Mouse (Mus musculus): Measurements from ENCODE around the gene Sh2b2.

DNA sequence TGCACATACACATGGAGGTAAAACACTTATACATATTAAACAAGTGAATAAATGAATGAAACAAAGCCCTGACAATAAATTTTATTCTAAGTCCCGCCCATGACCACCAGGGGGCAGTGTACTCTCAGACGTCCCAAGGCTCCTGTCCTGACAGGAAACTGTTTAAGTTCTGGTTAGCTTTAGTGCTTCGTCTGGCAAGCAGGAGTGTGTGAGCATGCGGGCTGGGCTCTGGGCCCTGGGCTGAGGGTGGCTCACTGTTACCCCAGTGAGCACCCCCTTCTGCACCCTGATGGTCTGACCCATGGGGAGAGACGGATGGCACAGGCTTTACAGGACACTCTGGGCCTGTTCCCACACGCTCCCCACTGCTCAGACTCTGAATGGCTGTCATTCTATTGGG is 12.6 kb upstream of the Sh2b2 start:
- TF ChIP-seq CTCF (conservative IDR thresholded peaks at IDR 0.05; ENCODE audit: insufficient read depth, insufficient read length, low read depth, low read length) (peak; percentile 77), POLR2A (IDR thresholded peaks at IDR 0.05; ENCODE audit: low read depth, low read length) (no peak)

All from kidney, adult 2 months (tissue).